Mouse (Mus musculus) megakaryocyte-erythroid progenitor cell, adult 5 weeks (primary cell): ENCODE results near the gene Timmdc1. TPM values are rescaled to one million over a fixed set of nuclear protein-coding genes. Genes with fewer than 3 reads are reported as not detected.

ENCODE experiments used
- polyA plus RNA-seq: library from polyadenylated mRNA; stranded (reverse); fragments of >175 nt; gene quantifications from 2 replicates; pipeline ENCODE4 v1.2.3, GENCODE M21; 2012

Gene Timmdc1
- polyA plus RNA-seq = 19.6 and 24.6 TPM in 2 replicates

DNA sequence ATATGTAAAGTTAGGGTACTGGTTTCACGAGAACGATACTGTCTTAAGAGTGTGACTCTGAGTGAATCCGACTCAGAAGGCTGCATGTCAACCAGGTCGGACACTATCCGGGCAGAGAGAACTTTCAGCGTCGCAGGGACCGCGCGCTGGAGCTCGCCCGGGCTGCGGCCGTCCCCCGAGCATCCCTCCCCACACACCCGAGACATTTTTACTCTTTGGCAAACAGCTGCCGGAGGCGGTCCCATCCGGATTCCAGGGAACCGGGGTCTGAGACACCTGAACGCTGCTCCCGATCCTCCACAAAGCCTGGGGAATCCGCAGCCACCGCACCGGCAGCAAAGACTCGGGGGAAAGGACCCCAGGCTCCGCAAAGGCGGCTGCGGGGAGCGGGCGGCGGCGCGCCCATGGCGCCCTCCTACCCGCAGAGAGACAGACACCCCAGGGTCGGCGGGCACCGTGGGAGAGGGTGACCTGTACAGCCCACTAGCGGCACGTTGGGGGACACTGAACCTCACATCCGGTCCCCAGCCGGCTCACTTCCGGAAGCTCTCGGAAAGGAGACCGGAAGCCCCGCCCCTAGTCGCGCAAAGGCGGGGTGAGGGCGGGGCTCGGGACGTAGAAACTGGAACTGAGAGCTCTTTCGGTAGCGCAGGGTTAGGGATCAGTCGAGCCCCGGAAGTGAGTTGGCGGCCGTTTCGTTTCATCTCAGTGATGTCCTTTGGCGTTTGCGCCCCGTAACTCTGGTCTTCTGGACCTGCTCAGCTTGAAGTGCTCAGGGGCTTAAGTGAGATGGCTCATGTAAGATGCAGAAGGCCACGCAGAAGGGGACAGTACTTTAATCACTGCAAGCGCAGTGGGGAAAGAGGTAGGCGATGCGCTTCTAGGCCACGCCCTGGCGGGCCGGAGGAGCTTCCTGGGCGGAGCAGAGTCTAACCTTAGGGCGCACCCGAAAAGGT is at the start of gene Timmdc1:
Gene Timmdc1 (minus strand): TSS at position 535 of the 956 bp plus-strand sequence.

GRCm38 (mm10) chr16:38558221-38558748 is 35.8 kb upstream of the Timmdc1 start, which contains the start of gene Tmem39a:
TSS of gene Tmem39a (plus strand) at chr16:38558698.

DNA sequence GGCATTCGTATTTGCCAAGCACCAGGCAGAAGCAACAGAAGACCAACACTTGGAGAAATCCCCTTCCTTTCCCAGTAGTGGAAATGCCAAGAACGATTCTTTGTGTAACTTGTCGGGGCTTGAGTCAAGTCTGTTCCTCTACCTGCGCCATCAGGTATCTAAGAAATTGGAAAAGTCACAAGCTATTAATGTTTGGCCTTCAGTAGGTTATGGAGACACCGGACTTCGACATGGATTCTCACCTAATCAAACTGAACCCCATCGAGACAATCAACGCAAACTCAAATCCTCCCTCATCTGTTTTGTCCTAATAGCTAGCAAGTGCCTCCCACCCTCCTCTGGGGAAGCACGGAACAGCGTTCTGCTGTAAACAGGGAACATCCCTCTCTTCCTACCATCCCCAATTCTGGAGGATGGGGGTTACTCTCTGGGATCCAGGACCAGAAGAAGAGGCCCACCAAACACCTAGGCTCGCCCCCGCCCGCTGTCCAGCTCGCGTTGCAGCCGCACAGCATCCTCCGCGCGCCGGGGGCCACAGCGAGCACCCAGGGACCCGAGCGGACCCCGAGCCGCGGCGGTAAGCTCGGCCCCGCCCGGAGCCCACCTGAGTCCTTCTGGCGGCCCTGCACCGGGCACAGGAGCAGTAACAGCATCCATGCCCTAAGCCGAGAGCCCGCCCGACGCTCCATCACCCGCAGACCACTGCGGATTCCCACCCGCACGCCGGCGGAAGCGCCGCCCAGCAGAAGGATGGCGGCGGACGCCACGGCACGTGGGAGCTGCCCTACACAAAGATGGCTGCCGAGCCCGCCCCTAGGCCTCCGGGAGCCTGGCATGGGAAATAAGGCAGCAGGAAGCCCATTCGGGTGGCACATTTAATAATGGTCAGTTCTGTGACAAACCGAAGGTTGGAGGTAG is 27.3 kb upstream of the Timmdc1 start, which contains the start of gene Poglut1:
Gene Poglut1 (minus strand): TSS at position 780 of the 918 bp plus-strand sequence.

GRCm38 (mm10) chr16:38455511-38456418 is 66.7 kb downstream of the Timmdc1 start, which contains the start of gene Cd80:
TSS of gene Cd80 (plus strand) at chr16:38455561.

GRCm38 (mm10) chr16:38452442-38453202 is 69.8 kb downstream of the Timmdc1 start, which contains the start of gene Adprh:
TSS of gene Adprh (minus strand) at chr16:38452703.

Other genes with a start within 250 kb of the Timmdc1 start
- not detected in 2 replicates for gene Nr1i2, start 227.8 kb downstream of the Timmdc1 start, polyA plus RNA-seq
- gene Maats1, start 180.5 kb downstream of the Timmdc1 start, polyA plus RNA-seq = 0.09 TPM in 1 of 2 replicates, not detected in the other
- 81.9 and 143 TPM in 2 replicates for gene Cox17, start 175.7 kb downstream of the Timmdc1 start, polyA plus RNA-seq
- gene Gm21987, start 175.6 kb downstream of the Timmdc1 start, polyA plus RNA-seq = 505 and 528 TPM in 2 replicates
- gene Popdc2, start 160.5 kb downstream of the Timmdc1 start, polyA plus RNA-seq = 0.60 and 1.5 TPM in 2 replicates
- gene Pla1a, start 89.5 kb downstream of the Timmdc1 start, polyA plus RNA-seq = not detected in 2 replicates
- 168 and 179 TPM in 2 replicates for gene Adprh, start 70.0 kb downstream of the Timmdc1 start, polyA plus RNA-seq
- 0.09 and 0.50 TPM in 2 replicates for gene Cd80, start 67.1 kb downstream of the Timmdc1 start, polyA plus RNA-seq
- 8.7 and 9.7 TPM in 2 replicates for gene Poglut1, start 27.6 kb upstream of the Timmdc1 start, polyA plus RNA-seq
- 29.0 and 33.1 TPM in 2 replicates for gene Tmem39a, start 36.0 kb upstream of the Timmdc1 start, polyA plus RNA-seq
- 6.5 and 7.6 TPM in 2 replicates for gene Arhgap31, start 190.6 kb upstream of the Timmdc1 start, polyA plus RNA-seq
- gene B4galt4, start 219.6 kb upstream of the Timmdc1 start, polyA plus RNA-seq = 4.1 and 7.0 TPM in 2 replicates